Mouse (Mus musculus) layer of hippocampus, adult 2 months (tissue): ENCODE results near the gene Daam2. TPM values are rescaled to one million over a fixed set of nuclear protein-coding genes. Genes with fewer than 3 reads are reported as not detected.
"Not testable (repeated sequence)": the region's sequence is repeated elsewhere in the genome, so short reads cannot be mapped to it uniquely, and the experiment has no call there.

Experiments
- DNase-seq, 2 experiments: peaks; one replicate each; pipeline ENCODE4 v3.0.0; 2022; ENCODE audit warnings: low spot score in 2 of 2
- H3K27ac ChIP-seq: fragments of 200-600 bp; 2 replicates; pipeline ENCODE4 v1.8.1; 2022
- H3K4me3 ChIP-seq: fragments of 200-600 bp; 2 replicates; pipeline ENCODE4 v1.8.1; 2022; ENCODE audit warnings: mild to moderate bottlenecking
- CTCF ChIP-seq: fragments of 200-600 bp; conservative IDR thresholded peaks from 2 replicates; pipeline ENCODE4 v1.8.1; 2022; ENCODE audit warnings: antibody characterized with exemption, mild to moderate bottlenecking, moderate library complexity
- total RNA-seq, 2 experiments: library from RNA; stranded (reverse); gene quantifications; 2 replicates each; pipeline ENCODE4 v1.2.3; 2021

The Daam2 gene
- total RNA-seq, 2 experiments from 2014 or later = 61.2 to 66.7 TPM

GRCm38 (mm10) chr17:49450922-49451321, 113.2 kb downstream of the Daam2 start:
- Histone ChIP-seq H3K4me3 (no peak overlapping the region), H3K27ac (no peak overlapping the region)
- DNase-seq = no peak
- TF ChIP-seq CTCF = no peak

GRCm38 (mm10) chr17:49449230-49449608, 114.9 kb downstream of the Daam2 start:
- no peak for DNase-seq
- no peak overlapping the region for H3K27ac ChIP-seq
- TF ChIP-seq CTCF = no peak
- H3K4me3 ChIP-seq = no peak overlapping the region

GRCm38 (mm10) chr17:49448570-49449229, 115.4 kb downstream of the Daam2 start:
- no peak for DNase-seq
- Histone ChIP-seq H3K4me3 (no peak overlapping the region), H3K27ac (no peak overlapping the region)
- no peak for TF ChIP-seq CTCF

GRCm38 (mm10) chr17:49442841-49443240, 121.3 kb downstream of the Daam2 start:
- not testable (repeated sequence) for H3K27ac ChIP-seq, DNase-seq, H3K4me3 ChIP-seq

- H3K4me3 ChIP-seq = no peak overlapping the region
- H3K27ac ChIP-seq = no peak overlapping the region
- no peak for TF ChIP-seq CTCF
- DNase-seq = no peak
Observed at GRCm38 (mm10) chr17:49440331-49441130, 123.6 kb downstream of the Daam2 start.

- TF ChIP-seq CTCF = no peak
- Histone ChIP-seq H3K27ac (no peak overlapping the region), H3K4me3 (no peak overlapping the region)
Observed at GRCm38 (mm10) chr17:49439706-49440105, 124.4 kb downstream of the Daam2 start.

GRCm38 (mm10) chr17:49438822-49439574, 125.1 kb downstream of the Daam2 start:
- no peak for DNase-seq
- no peak for TF ChIP-seq CTCF
- no peak overlapping the region for H3K27ac ChIP-seq

More at GRCm38 (mm10) chr17:49439706-49440105, 124.4 kb downstream of the Daam2 start:
- no peak for DNase-seq

GRCm38 (mm10) chr17:49437306-49437705, 126.8 kb downstream of the Daam2 start:
- not testable (repeated sequence) for H3K27ac ChIP-seq, DNase-seq, H3K4me3 ChIP-seq

More at GRCm38 (mm10) chr17:49438822-49439574, 125.1 kb downstream of the Daam2 start:
- H3K4me3 ChIP-seq = no peak overlapping the region

- no peak overlapping the region for H3K4me3 ChIP-seq
- no peak overlapping the region for H3K27ac ChIP-seq
- no peak for DNase-seq
- TF ChIP-seq CTCF = no peak
Observed at GRCm38 (mm10) chr17:49436631-49437030, 127.5 kb downstream of the Daam2 start.

- DNase-seq = no peak
- TF ChIP-seq CTCF = no peak
Observed at GRCm38 (mm10) chr17:49435081-49435480, 129.1 kb downstream of the Daam2 start.

GRCm38 (mm10) chr17:49434236-49434635, 129.9 kb downstream of the Daam2 start:
- DNase-seq = no peak
- Histone ChIP-seq H3K27ac (no peak overlapping the region), H3K4me3 (no peak overlapping the region)
- no peak for TF ChIP-seq CTCF

More at GRCm38 (mm10) chr17:49435081-49435480, 129.1 kb downstream of the Daam2 start:
- H3K27ac ChIP-seq = no peak overlapping the region
- no peak overlapping the region for H3K4me3 ChIP-seq

- no peak for DNase-seq
- no peak overlapping the region for H3K27ac ChIP-seq
- TF ChIP-seq CTCF = no peak
- H3K4me3 ChIP-seq = no peak overlapping the region
Observed at GRCm38 (mm10) chr17:49433071-49433470, 131.1 kb downstream of the Daam2 start.

- no peak overlapping the region; the same call in 1 of the 2 replicates for H3K27ac ChIP-seq
- DNase-seq = no peak
Observed at GRCm38 (mm10) chr17:49432071-49432711, 132.0 kb downstream of the Daam2 start.

More at GRCm38 (mm10) chr17:49432071-49432711, 132.0 kb downstream of the Daam2 start:
- H3K4me3 ChIP-seq = no peak overlapping the region
- no peak for TF ChIP-seq CTCF
